Mouse (Mus musculus) lung, embryonic 14.5 days (tissue): ENCODE results near the gene Tex44. TPM values are rescaled to one million over a fixed set of nuclear protein-coding genes. Genes with fewer than 3 reads are reported as not detected.
A peak's percentile ranks its signal among the peaks of the same experiment; 100 is the strongest.

Experiments
- ATAC-seq: fragments of 200-750 bp; cut with Nextera tagmentation; 2 replicates; pipeline ENCODE4 v1.8.0; 2017; ENCODE audit warnings: mild to moderate bottlenecking, moderate TSS enrichment, moderate library complexity; ENCODE audit not compliant: insufficient read depth
- DNase-seq: peaks from one replicate; pipeline ENCODE4 v3.0.0-alpha.2; 2015
- H3K27ac ChIP-seq: fragments of 300-500 bp; sonication (generic); 2 replicates; pipeline ENCODE4 v1.5.1; 2014; ENCODE audit warnings: low read depth, mild to moderate bottlenecking, moderate library complexity
- H3K27me3 ChIP-seq: fragments of 300-500 bp; sonication (generic); 2 replicates; pipeline ENCODE4 v1.6.1; 2014; ENCODE audit warnings: low read length, control low read depth; ENCODE audit not compliant: insufficient read depth
- H3K36me3 ChIP-seq: fragments of 300-500 bp; sonication (generic); 2 replicates; pipeline ENCODE4 v1.6.1; 2014; ENCODE audit warnings: control low read depth; ENCODE audit not compliant: insufficient read depth
- H3K4me1 ChIP-seq: fragments of 300-500 bp; sonication (generic); 2 replicates; pipeline ENCODE4 v1.6.1; 2014; ENCODE audit warnings: antibody characterized with exemption, control low read depth; ENCODE audit not compliant: insufficient read depth
- H3K4me2 ChIP-seq: fragments of 300-500 bp; sonication (generic); 2 replicates; pipeline ENCODE4 v1.6.1; 2014; ENCODE audit warnings: mild to moderate bottlenecking
- H3K4me3 ChIP-seq: fragments of 300-500 bp; sonication (generic); 2 replicates; pipeline ENCODE4 v1.5.1; 2014; ENCODE audit warnings: low read depth, low read length
- H3K9ac ChIP-seq: fragments of 300-500 bp; sonication (generic); 2 replicates; pipeline ENCODE4 v1.6.1; 2014
- H3K9me3 ChIP-seq: fragments of 300-500 bp; sonication (generic); 2 replicates; pipeline ENCODE4 v1.6.1; 2016; ENCODE audit warnings: low read depth, low read length, control low read depth
- CTCF ChIP-seq: IDR thresholded peaks from 2 replicates; pipeline ENCODE4 v1.5.1; 2016; ENCODE audit warnings: antibody characterized with exemption, low read depth
- WGBS: fragments of 180-500 bp; shearing (Covaris S2); extraction: QIAGEN DNeasy Blood & Tissue Kit; methylation state at CpG from one replicate; pipeline ENCODE4 v1.1.7; 2014; 5-methylcytosine and 5-hydroxymethylcytosine counted together
- polyA plus RNA-seq: library from polyadenylated mRNA; unstranded; fragments of >200 nt; fragmentation: Nextera tagmentation; extraction: Ambion mirVana; gene quantifications from 2 replicates; pipeline ENCODE4 v1.2.1, GENCODE M21; 2014

Gene Tex44
- polyA plus RNA-seq, 1 experiment from 2014 or later, result not detected

GRCm38 (mm10) chr1:86394246-86394645 is 31.9 kb upstream of the Tex44 start:
- ATAC-seq, result no peak
- TF ChIP-seq CTCF, result no peak
- 77% methylated on average over 3 of the region's 3 CpGs for WGBS

GRCm38 (mm10) chr1:86395897-86396296 is 30.2 kb upstream of the Tex44 start:
- DNase-seq (no peak), ATAC-seq (no peak)
- Histone ChIP-seq H3K27me3 (no peaks in the 10 kb centered on the region), H3K4me2 (no peak overlapping the region), H3K4me1 (no peaks in the 10 kb centered on the region), H3K27ac (no peak overlapping the region), H3K36me3 (no peaks in the 10 kb centered on the region), H3K9ac (no peak overlapping the region), H3K4me3 (no peak overlapping the region), H3K9me3 (no peaks in the 10 kb centered on the region)
- TF ChIP-seq CTCF, result no peak
- WGBS, result 67% methylated on average over 7 of the region's 7 CpGs

More at GRCm38 (mm10) chr1:86394246-86394645, 31.9 kb upstream of the Tex44 start:
- Histone ChIP-seq H3K9ac (no peak overlapping the region), H3K27me3 (no peaks in the 10 kb centered on the region), H3K4me1 (no peaks in the 10 kb centered on the region), H3K9me3 (no peaks in the 10 kb centered on the region), H3K36me3 (no peaks in the 10 kb centered on the region), H3K4me3 (no peak overlapping the region), H3K27ac (no peak overlapping the region), H3K4me2 (no peak overlapping the region)
- no peak for DNase-seq

GRCm38 (mm10) chr1:86397621-86398020 is 28.5 kb upstream of the Tex44 start:
- ATAC-seq, result no peak
- no peak overlapping the region for H3K4me3 ChIP-seq
- H3K27me3 ChIP-seq, result no peaks in the 10 kb centered on the region
- H3K4me1 ChIP-seq, result no peaks in the 10 kb centered on the region
- peak overlapping the region; percentile 38 for H3K27ac ChIP-seq
- no peak for TF ChIP-seq CTCF
- no peak overlapping the region for H3K4me2 ChIP-seq
- 52% methylated on average over 8 of the region's 8 CpGs for WGBS
- no peaks in the 10 kb centered on the region for H3K9me3 ChIP-seq
- DNase-seq, result peak; percentile 48
- H3K36me3 ChIP-seq, result no peaks in the 10 kb centered on the region
- H3K9ac ChIP-seq, result no peak overlapping the region

GRCm38 (mm10) chr1:86398222-86398621 is 27.9 kb upstream of the Tex44 start:
- DNase-seq, result peak; percentile 18
- H3K4me2 ChIP-seq, result no peak overlapping the region
- no peaks in the 10 kb centered on the region for H3K4me1 ChIP-seq
- no peaks in the 10 kb centered on the region for H3K36me3 ChIP-seq
- no peaks in the 10 kb centered on the region for H3K27me3 ChIP-seq
- H3K27ac ChIP-seq, result no peak overlapping the region; the same call in 1 of the 2 replicates
- TF ChIP-seq CTCF, result no peak
- no peaks in the 10 kb centered on the region for H3K9me3 ChIP-seq
- H3K4me3 ChIP-seq, result no peak overlapping the region
- no peak for ATAC-seq
- no peak overlapping the region for H3K9ac ChIP-seq
- 43% methylated on average over 7 of the region's 7 CpGs for WGBS

GRCm38 (mm10) chr1:86399322-86399721 is 26.8 kb upstream of the Tex44 start:
- no peaks in the 10 kb centered on the region for H3K9me3 ChIP-seq
- H3K27me3 ChIP-seq, result no peaks in the 10 kb centered on the region
- H3K36me3 ChIP-seq, result no peaks in the 10 kb centered on the region
- no peak overlapping the region for H3K9ac ChIP-seq
- H3K4me2 ChIP-seq, result no peak overlapping the region
- WGBS, result 84% methylated on average over 3 of the region's 3 CpGs
- no peak overlapping the region for H3K27ac ChIP-seq
- no peak for TF ChIP-seq CTCF
- ATAC-seq, result no peak
- no peaks in the 10 kb centered on the region for H3K4me1 ChIP-seq
- DNase-seq, result no peak
- H3K4me3 ChIP-seq, result no peak overlapping the region

GRCm38 (mm10) chr1:86400096-86400754 is 25.9 kb upstream of the Tex44 start:
- DNase-seq (peak; percentile 39), ATAC-seq (no peak)
- Histone ChIP-seq H3K36me3 (no peaks in the 10 kb centered on the region), H3K9ac (no peak overlapping the region), H3K4me1 (no peaks in the 10 kb centered on the region), H3K27ac (no peak overlapping the region), H3K4me3 (no peak overlapping the region), H3K27me3 (no peaks in the 10 kb centered on the region), H3K9me3 (no peaks in the 10 kb centered on the region), H3K4me2 (no peak overlapping the region)
- no peak for TF ChIP-seq CTCF
- WGBS, result 41% methylated on average over 8 of the region's 8 CpGs

GRCm38 (mm10) chr1:86404834-86405233 is 21.3 kb upstream of the Tex44 start:
- Histone ChIP-seq H3K4me2 (no peak overlapping the region), H3K4me3 (no peak overlapping the region), H3K27ac (no peak overlapping the region), H3K4me1 (no peaks in the 10 kb centered on the region), H3K27me3 (no peaks in the 10 kb centered on the region), H3K9ac (no peak overlapping the region), H3K9me3 (no peaks in the 10 kb centered on the region), H3K36me3 (no peaks in the 10 kb centered on the region)
- ATAC-seq (no peak), DNase-seq (peak; percentile 37)
- 54% methylated on average over 5 of the region's 5 CpGs for WGBS
- peak; percentile 65 for TF ChIP-seq CTCF

GRCm38 (mm10) chr1:86406313-86406712 is 19.8 kb upstream of the Tex44 start:
- DNase-seq (peak; percentile 14), ATAC-seq (no peak)
- Histone ChIP-seq H3K36me3 (no peaks in the 10 kb centered on the region), H3K9ac (no peak overlapping the region), H3K27ac (no peak overlapping the region), H3K4me2 (no peak overlapping the region), H3K27me3 (no peaks in the 10 kb centered on the region), H3K4me3 (no peak overlapping the region), H3K4me1 (no peaks in the 10 kb centered on the region), H3K9me3 (no peaks in the 10 kb centered on the region)
- no peak for TF ChIP-seq CTCF
- 61% methylated on average over 4 of the region's 4 CpGs for WGBS
